Mouse (Mus musculus) lung, embryonic 14.5 days (tissue): ENCODE data around the gene Dlg1. TPM values are rescaled to one million over a fixed set of nuclear protein-coding genes. Genes with fewer than 3 reads are reported as not detected.

Experiments
- ATAC-seq: fragments of 200-750 bp; cut with Nextera tagmentation; 2 replicates; pipeline ENCODE4 v1.8.0; 2017; ENCODE audit warnings: mild to moderate bottlenecking, moderate TSS enrichment, moderate library complexity; ENCODE audit not compliant: insufficient read depth
- DNase-seq: peaks from one replicate; pipeline ENCODE4 v3.0.0-alpha.2; 2015
- H3K27ac ChIP-seq: fragments of 300-500 bp; sonication (generic); 2 replicates; pipeline ENCODE4 v1.5.1; 2014; ENCODE audit warnings: low read depth, mild to moderate bottlenecking, moderate library complexity
- H3K27me3 ChIP-seq: fragments of 300-500 bp; sonication (generic); 2 replicates; pipeline ENCODE4 v1.6.1; 2014; ENCODE audit warnings: low read length, control low read depth; ENCODE audit not compliant: insufficient read depth
- H3K36me3 ChIP-seq: fragments of 300-500 bp; sonication (generic); 2 replicates; pipeline ENCODE4 v1.6.1; 2014; ENCODE audit warnings: control low read depth; ENCODE audit not compliant: insufficient read depth
- H3K4me1 ChIP-seq: fragments of 300-500 bp; sonication (generic); 2 replicates; pipeline ENCODE4 v1.6.1; 2014; ENCODE audit warnings: antibody characterized with exemption, control low read depth; ENCODE audit not compliant: insufficient read depth
- H3K4me2 ChIP-seq: fragments of 300-500 bp; sonication (generic); 2 replicates; pipeline ENCODE4 v1.6.1; 2014; ENCODE audit warnings: mild to moderate bottlenecking
- H3K4me3 ChIP-seq: fragments of 300-500 bp; sonication (generic); 2 replicates; pipeline ENCODE4 v1.5.1; 2014; ENCODE audit warnings: low read depth, low read length
- H3K9ac ChIP-seq: fragments of 300-500 bp; sonication (generic); 2 replicates; pipeline ENCODE4 v1.6.1; 2014
- H3K9me3 ChIP-seq: fragments of 300-500 bp; sonication (generic); 2 replicates; pipeline ENCODE4 v1.6.1; 2016; ENCODE audit warnings: low read depth, low read length, control low read depth
- CTCF ChIP-seq: IDR thresholded peaks from 2 replicates; pipeline ENCODE4 v1.5.1; 2016; ENCODE audit warnings: antibody characterized with exemption, low read depth
- WGBS: fragments of 180-500 bp; shearing (Covaris S2); extraction: QIAGEN DNeasy Blood & Tissue Kit; methylation state at CpG from one replicate; pipeline ENCODE4 v1.1.7; 2014; 5-methylcytosine and 5-hydroxymethylcytosine counted together
- polyA plus RNA-seq: library from polyadenylated mRNA; unstranded; fragments of >200 nt; fragmentation: Nextera tagmentation; extraction: Ambion mirVana; gene quantifications from 2 replicates; pipeline ENCODE4 v1.2.1, GENCODE M21; 2014

Gene Dlg1
- polyA plus RNA-seq, 1 experiment from 2014 or later = 31.9 TPM

GRCm38 (mm10) chr16:31876386-31876785 lies 213.1 kb downstream of the Dlg1 start:
- DNase-seq (no peak), ATAC-seq (no peak)
- 75% methylated on average over 10 of the region's 10 CpGs for WGBS
- Histone ChIP-seq H3K27ac (no peak overlapping the region), H3K27me3 (no peaks in the 10 kb centered on the region), H3K4me3 (no peak overlapping the region), H3K4me1 (no peaks in the 10 kb centered on the region), H3K9ac (no peak overlapping the region), H3K36me3 (peaks cover 27% of the 10 kb centered on the region), H3K4me2 (no peak overlapping the region), H3K9me3 (no peaks in the 10 kb centered on the region)
- TF ChIP-seq CTCF = no peak

GRCm38 (mm10) chr16:31878052-31878451 lies 214.8 kb downstream of the Dlg1 start:
- no peaks in the 10 kb centered on the region for H3K27me3 ChIP-seq

DNA sequence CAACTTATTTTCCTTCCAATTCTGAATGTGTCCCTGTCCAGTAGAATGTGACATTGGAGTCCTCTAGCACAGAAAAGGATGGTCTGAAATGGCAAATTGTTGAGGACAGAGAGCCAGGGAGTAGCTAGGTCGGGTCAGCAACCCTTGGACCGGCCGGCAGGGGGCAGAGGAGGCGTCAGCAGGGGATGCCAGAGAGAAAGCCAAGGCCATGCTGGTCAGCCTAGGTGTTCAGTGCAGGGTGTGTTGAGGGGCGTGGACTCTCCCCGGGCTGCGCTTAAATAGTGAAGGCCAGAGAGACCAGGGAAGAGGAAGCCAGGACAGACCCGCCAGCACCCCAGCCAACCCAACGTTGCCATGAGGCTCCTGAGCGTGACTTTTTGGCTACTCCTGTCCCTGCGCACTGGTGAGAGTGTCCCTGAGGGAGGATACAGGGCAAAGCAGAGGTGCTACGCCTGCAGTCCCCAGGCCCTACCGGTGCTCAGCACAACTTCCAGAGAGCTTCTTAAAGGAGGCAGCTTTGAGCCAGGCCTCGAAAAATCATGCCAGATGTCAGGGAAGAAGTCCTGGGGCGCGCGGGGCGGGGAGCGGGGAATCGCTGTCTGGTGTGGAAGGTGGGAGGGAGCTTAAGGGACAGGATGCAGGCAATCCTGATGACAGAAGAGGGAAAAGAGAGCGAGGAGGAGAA lies 215.5 kb downstream of the Dlg1 start, which contains the start of gene Meltf:
Gene Meltf, plus strand, starts transcription at position 238 of the 685 bp plus-strand sequence.
- ATAC-seq (peak; percentile 48; the same call in 1 of the 2 replicates), DNase-seq (peak; percentile 81)
- H3K9me3 ChIP-seq = no peaks in the 10 kb centered on the region
- WGBS = 24% methylated on average over 21 of the region's 21 CpGs
- H3K4me2 ChIP-seq = peak within 1 kb of the TSS; percentile 36
- no peaks in the 10 kb centered on the region for H3K27me3 ChIP-seq
- no peak within 1 kb of the TSS for H3K9ac ChIP-seq
- H3K36me3 ChIP-seq = peaks cover 12% of the 10 kb centered on the region; the same call in 1 of the 2 replicates
- peak; percentile 92 for TF ChIP-seq CTCF
- H3K27ac ChIP-seq = no peak within 1 kb of the TSS
- H3K4me3 ChIP-seq = no peak within 1 kb of the TSS
- 0 out of 2 replicates have a peak, but pooled peaks cover 5% of the 10 kb centered on the region for H3K4me1 ChIP-seq

More at GRCm38 (mm10) chr16:31878052-31878451, 214.8 kb downstream of the Dlg1 start:
- Histone ChIP-seq H3K36me3 (peaks cover 17% of the 10 kb centered on the region; the same call in 1 of the 2 replicates), H3K9ac (no peak overlapping the region), H3K9me3 (no peaks in the 10 kb centered on the region), H3K4me3 (no peak overlapping the region), H3K4me2 (no peak overlapping the region), H3K27ac (no peak overlapping the region), H3K4me1 (no peaks in the 10 kb centered on the region)
- 65% methylated on average over 6 of the region's 6 CpGs for WGBS
- ATAC-seq = no peak
- DNase-seq = no peak
- no peak for TF ChIP-seq CTCF

DNA sequence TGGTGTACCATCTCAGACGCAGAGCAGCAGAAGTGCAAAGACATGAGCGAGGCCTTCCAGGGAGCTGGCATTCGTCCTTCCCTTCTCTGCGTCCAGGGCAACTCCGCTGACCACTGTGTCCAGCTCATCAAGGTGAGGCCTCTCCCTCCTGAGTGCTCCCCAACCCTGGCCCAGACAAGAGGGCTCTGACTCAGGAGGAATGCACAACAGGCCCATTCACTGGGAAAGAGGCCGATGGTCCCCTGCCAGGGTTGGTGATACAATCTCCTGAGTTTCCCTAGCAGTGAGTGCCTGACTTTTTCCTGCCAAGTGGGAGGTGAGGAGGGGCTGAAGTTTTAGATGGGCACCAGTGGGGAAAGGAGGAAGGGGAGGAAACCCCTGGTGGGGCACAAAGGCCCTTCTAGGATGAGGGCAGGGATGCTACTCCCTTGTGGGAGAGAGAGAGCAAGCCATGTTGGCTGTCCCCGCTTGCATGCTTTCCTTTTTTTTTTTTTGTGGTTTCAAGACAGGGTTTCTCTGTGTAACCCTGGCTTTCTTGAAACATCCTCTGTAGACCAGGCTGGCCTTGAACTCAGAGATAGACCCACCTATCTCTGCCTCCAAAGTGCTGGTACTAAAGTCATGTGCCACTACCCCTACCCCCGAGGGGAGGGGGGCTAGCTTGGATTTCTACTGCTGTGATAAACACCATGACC lies 217.1 kb downstream of the Dlg1 start:
- Histone ChIP-seq H3K9me3 (no peaks in the 10 kb centered on the region), H3K4me1 (peaks cover 10% of the 10 kb centered on the region; the same call in 1 of the 2 replicates), H3K4me3 (no peak overlapping the region), H3K27me3 (no peaks in the 10 kb centered on the region), H3K27ac (no peak overlapping the region), H3K36me3 (no peaks in the 10 kb centered on the region), H3K9ac (no peak overlapping the region), H3K4me2 (no peak overlapping the region)
- no peak for TF ChIP-seq CTCF
- ATAC-seq = no peak
- no peak for DNase-seq
- WGBS = 80% methylated on average over 8 of the region's 8 CpGs

DNA sequence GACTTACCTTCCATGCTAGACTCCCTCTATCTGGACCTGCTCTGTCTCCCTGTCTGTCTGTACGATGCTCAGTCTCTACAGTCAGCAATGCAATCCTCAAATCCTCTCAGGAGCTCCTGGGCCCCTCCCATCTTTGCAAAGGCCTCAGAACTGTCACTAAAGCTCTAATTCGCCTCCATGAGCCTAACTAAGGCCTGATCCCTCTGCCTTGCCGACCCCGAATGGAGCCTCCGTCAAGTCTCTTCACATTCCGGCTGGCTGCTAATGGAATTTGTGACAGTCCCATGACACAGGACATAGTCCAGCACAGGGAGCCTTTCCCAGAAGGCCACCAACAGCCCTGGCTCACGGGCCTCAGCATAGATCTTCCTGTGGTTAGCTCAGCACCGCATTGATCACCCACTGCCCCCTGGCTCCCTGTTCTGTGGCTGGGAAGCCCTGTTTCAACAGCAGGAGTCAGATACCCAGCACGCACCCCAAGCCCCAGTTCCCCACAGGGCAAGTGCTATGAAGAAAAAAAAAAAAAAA lies 219.2 kb downstream of the Dlg1 start:
- H3K4me3 ChIP-seq = no peak overlapping the region
- H3K4me2 ChIP-seq = no peak overlapping the region
- H3K36me3 ChIP-seq = no peaks in the 10 kb centered on the region
- H3K27ac ChIP-seq = no peak overlapping the region
- H3K27me3 ChIP-seq = no peaks in the 10 kb centered on the region
- ATAC-seq = no peak
- 67% methylated on average over 9 of the region's 9 CpGs for WGBS
- H3K4me1 ChIP-seq = peaks cover 10% of the 10 kb centered on the region; the same call in 1 of the 2 replicates
- TF ChIP-seq CTCF = no peak
- no peak for DNase-seq
- no peaks in the 10 kb centered on the region for H3K9me3 ChIP-seq
- H3K9ac ChIP-seq = no peak overlapping the region

- ATAC-seq (peak; percentile 21; the same call in 1 of the 2 replicates), DNase-seq (peak; percentile 63)
- TF ChIP-seq CTCF = no peak
- Histone ChIP-seq H3K27me3 (no peaks in the 10 kb centered on the region), H3K4me2 (peak overlapping the region; percentile 23), H3K4me3 (no peak overlapping the region), H3K36me3 (no peaks in the 10 kb centered on the region), H3K4me1 (peaks cover 10% of the 10 kb centered on the region; the same call in 1 of the 2 replicates), H3K9ac (no peak overlapping the region), H3K9me3 (no peaks in the 10 kb centered on the region), H3K27ac (no peak overlapping the region)
- WGBS = 54% methylated on average over 14 of the region's 14 CpGs
Measured at GRCm38 (mm10) chr16:31883302-31883701, 220.1 kb downstream of the Dlg1 start.

DNA sequence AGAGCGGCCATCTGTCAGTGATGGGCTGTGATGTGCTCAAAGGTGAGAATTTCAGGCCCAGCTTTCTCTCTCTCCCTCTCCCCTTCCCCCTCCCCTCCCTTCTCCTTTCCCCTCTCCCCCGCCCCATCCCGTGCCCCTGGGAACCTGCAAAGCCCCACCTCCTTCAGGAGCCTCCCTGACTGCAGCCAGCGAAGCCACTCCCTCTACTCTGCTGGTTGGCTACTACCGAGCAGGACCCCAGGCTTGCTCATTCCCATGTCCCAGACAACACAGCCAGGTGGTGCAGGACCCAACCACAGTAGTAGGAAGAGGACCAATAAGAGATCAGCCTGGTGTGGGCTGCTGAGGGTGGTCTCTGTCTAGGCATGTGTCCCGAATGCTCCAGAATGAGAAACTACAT lies 220.7 kb downstream of the Dlg1 start:
- no peak overlapping the region for H3K9ac ChIP-seq
- ATAC-seq (peak; percentile 45; the same call in 1 of the 2 replicates), DNase-seq (no peak)
- 19% methylated on average over 6 of the region's 6 CpGs for WGBS
- H3K4me2 ChIP-seq = peak overlapping the region; percentile 23
- no peaks in the 10 kb centered on the region for H3K9me3 ChIP-seq
- H3K27ac ChIP-seq = no peak overlapping the region
- no peak overlapping the region for H3K4me3 ChIP-seq
- peaks cover 10% of the 10 kb centered on the region; the same call in 1 of the 2 replicates for H3K4me1 ChIP-seq
- no peaks in the 10 kb centered on the region for H3K36me3 ChIP-seq
- TF ChIP-seq CTCF = no peak
- no peaks in the 10 kb centered on the region for H3K27me3 ChIP-seq
